Mouse (Mus musculus) G1E (cell line): Measurements from ENCODE around the gene Eif2ak3.

Source experiments
- CTCF ChIP-seq: IDR thresholded peaks from 2 replicates; pipeline ENCODE4 v1.5.1; 2012; ENCODE audit warnings: low read depth, low read length, inconsistent platforms, mixed read lengths
- GATA1 ChIP-seq: IDR thresholded peaks from 2 replicates; pipeline ENCODE4 v1.6.1; 2012; ENCODE audit warnings: borderline replicate concordance, low read length, inconsistent platforms, mixed read lengths

- TF ChIP-seq CTCF (no peak), GATA1 (no peak)
Observed at GRCm38 (mm10) chr6:70812526-70812895, 31.8 kb upstream of the Eif2ak3 start.
